Mouse (Mus musculus): ENCODE measurements around the gene Apba2. TPM values are rescaled to one million over a fixed set of nuclear protein-coding genes. Genes with fewer than 3 reads are reported as not detected.

Gene Apba2
- polyA plus RNA-seq, 1 experiment from 2014 or later, result 17.0 TPM

DNA sequence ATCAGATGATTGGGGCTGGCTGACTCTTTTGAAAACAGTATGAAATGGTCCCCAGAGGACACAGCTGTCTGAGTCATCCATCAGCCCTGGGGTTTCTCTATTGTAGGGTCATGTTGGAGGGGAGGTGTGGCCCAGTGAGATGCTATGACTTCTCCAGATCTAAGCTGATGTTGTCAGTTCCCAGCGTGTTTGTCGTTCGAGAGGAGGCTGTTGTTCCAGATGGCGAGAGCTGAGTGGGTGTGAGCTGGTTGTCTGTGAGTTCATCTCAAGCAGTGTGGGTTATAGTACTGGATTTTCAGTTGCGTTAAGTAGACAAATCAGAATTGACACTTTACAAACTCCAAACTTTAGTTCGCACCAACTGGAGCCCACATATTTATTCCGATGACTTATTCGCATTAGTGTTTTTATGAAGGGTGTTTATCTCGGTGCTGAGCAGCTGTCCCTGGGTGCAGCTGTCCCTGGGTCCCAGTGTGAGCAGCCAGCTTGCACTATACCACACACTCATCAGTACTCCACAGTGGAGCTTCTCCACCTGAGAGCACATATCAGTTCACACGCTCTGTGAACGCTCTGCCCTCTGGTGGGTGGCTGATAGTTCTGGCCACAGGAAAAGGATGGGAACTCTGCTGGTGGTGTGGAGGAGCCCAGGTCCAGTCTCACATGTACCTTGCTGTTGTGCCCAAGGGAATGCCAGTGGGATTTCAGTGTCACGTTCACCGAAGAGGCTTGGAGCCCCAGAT lies 208.2 kb downstream of the Apba2 start:
- ATAC-seq (ENCODE audit: insufficient number of reproducible peaks, insufficient read depth, low FRiP score, low TSS enrichment), result no peak
- Histone ChIP-seq H3K27me3 (no peaks in the 10 kb centered on the region), H3K4me3 (no peak overlapping the region), H3K9me3 (no peaks in the 10 kb centered on the region), H3K27ac (no peak overlapping the region), H3K36me3 (no peaks in the 10 kb centered on the region), H3K9ac (no peak overlapping the region), H3K4me2 (replicated peaks) (no peak overlapping the region), H3K4me1 (no peaks in the 10 kb centered on the region)
- WGBS, result 90% methylated on average over 13 of the region's 13 CpGs

- ATAC-seq (ENCODE audit: insufficient number of reproducible peaks, insufficient read depth, low FRiP score, low TSS enrichment), result no peak
- 56% methylated on average over 2 of the region's 2 CpGs for WGBS
- H3K4me1 ChIP-seq, result no peaks in the 10 kb centered on the region
Measured at GRCm38 (mm10) chr7:64716286-64716685, 214.8 kb downstream of the Apba2 start.

GRCm38 (mm10) chr7:64723313-64723712 lies 221.8 kb downstream of the Apba2 start:
- Histone ChIP-seq H3K4me1 (no peaks in the 10 kb centered on the region), H3K36me3 (no peaks in the 10 kb centered on the region), H3K27me3 (no peaks in the 10 kb centered on the region), H3K27ac (no peak overlapping the region), H3K4me3 (no peak overlapping the region), H3K4me2 (replicated peaks) (no peak overlapping the region), H3K9me3 (no peaks in the 10 kb centered on the region), H3K9ac (no peak overlapping the region)
- no peak for ATAC-seq (ENCODE audit: insufficient number of reproducible peaks, insufficient read depth, low FRiP score, low TSS enrichment)
- WGBS, result 81% methylated on average over 3 of the region's 3 CpGs

More at GRCm38 (mm10) chr7:64716286-64716685, 214.8 kb downstream of the Apba2 start:
- H3K4me2 ChIP-seq (replicated peaks), result no peak overlapping the region
- H3K9me3 ChIP-seq, result no peaks in the 10 kb centered on the region
- no peaks in the 10 kb centered on the region for H3K27me3 ChIP-seq
- no peak overlapping the region for H3K4me3 ChIP-seq
- no peak overlapping the region for H3K9ac ChIP-seq
- no peaks in the 10 kb centered on the region for H3K36me3 ChIP-seq
- no peak overlapping the region for H3K27ac ChIP-seq

DNA sequence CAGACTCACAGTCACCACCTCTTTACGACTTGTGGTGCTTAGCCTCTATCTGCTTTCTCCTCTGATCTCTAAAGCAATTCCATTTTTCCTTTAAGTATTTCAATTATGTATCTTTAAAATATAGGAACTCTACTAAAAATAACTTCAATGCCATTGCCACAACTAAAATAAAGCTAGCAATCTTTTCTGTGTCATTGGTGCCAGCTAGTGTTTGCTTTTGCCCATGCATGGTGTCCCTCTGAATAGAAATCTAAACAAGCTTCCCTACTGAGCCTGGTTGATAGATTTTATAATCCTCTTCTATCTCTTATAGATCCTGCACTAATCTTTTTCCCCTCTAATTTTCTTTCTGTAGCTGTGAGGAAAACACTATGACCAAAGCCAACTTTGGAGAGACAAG lies 222.9 kb downstream of the Apba2 start:
- H3K4me1 ChIP-seq, result no peaks in the 10 kb centered on the region
- H3K27ac ChIP-seq, result no peak overlapping the region
- ATAC-seq (ENCODE audit: insufficient number of reproducible peaks, insufficient read depth, low FRiP score, low TSS enrichment), result no peak
- H3K9ac ChIP-seq, result no peak overlapping the region
- H3K9me3 ChIP-seq, result no peaks in the 10 kb centered on the region
- no peak overlapping the region for H3K4me2 ChIP-seq (replicated peaks)
- no peaks in the 10 kb centered on the region for H3K36me3 ChIP-seq
- no peaks in the 10 kb centered on the region for H3K27me3 ChIP-seq
- WGBS, result 91% methylated on average over 1 of the region's 1 CpGs
- H3K4me3 ChIP-seq, result no peak overlapping the region

DNA sequence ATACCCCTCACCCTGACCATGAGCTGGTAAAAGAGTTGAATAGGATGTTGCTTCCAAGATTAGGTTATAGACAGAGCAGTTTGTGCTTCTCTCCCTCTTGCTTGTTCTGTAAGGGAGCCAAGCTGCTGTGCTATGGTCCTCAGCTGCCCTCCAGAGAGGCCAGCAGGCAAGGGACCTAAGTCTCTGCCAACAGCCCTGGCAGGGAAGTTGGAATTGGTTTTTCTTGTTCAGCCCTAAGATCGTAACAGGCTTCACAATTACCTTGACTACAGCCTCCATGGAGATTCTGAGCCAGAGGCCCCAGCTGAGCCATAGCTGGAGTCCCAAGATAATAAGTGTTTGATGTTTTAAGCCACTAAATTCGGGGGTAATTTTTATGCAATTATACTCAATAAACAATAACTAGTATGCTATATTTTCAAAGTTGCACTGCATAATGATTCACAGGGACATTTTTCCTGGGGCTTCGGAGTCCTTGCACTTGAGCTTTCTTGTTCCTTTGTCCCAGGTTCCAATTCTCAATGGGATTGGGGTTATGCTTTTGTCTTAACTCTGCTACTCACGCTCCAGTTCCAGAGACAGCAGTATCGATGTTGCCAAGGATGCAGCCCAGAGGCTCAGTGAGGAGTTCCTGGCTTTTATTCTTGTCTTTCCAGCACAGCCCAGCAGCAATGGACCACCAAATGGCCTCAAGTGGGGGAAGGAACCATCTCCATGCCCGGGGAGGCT lies 224.6 kb downstream of the Apba2 start:
- no peak for ATAC-seq (ENCODE audit: insufficient number of reproducible peaks, insufficient read depth, low FRiP score, low TSS enrichment)
- H3K9me3 ChIP-seq, result no peaks in the 10 kb centered on the region
- H3K9ac ChIP-seq, result no peak overlapping the region
- H3K4me3 ChIP-seq, result no peak overlapping the region
- H3K27ac ChIP-seq, result no peak overlapping the region
- WGBS, result 78% methylated on average over 6 of the region's 6 CpGs
- no peaks in the 10 kb centered on the region for H3K27me3 ChIP-seq
- no peaks in the 10 kb centered on the region for H3K4me1 ChIP-seq
- no peaks in the 10 kb centered on the region for H3K36me3 ChIP-seq
- H3K4me2 ChIP-seq (replicated peaks), result no peak overlapping the region

- Histone ChIP-seq H3K4me2 (replicated peaks) (no peak overlapping the region), H3K9me3 (no peaks in the 10 kb centered on the region), H3K36me3 (no peaks in the 10 kb centered on the region), H3K4me1 (no peaks in the 10 kb centered on the region), H3K27ac (no peak overlapping the region), H3K4me3 (no peak overlapping the region), H3K9ac (no peak overlapping the region), H3K27me3 (no peaks in the 10 kb centered on the region)
- WGBS, result 86% methylated on average over 5 of the region's 5 CpGs
- ATAC-seq (ENCODE audit: insufficient number of reproducible peaks, insufficient read depth, low FRiP score, low TSS enrichment), result no peak
Measured at GRCm38 (mm10) chr7:64728181-64728591, 226.7 kb downstream of the Apba2 start.

GRCm38 (mm10) chr7:64728816-64729215 lies 227.3 kb downstream of the Apba2 start:
- H3K27ac ChIP-seq, result no peak overlapping the region
- no peak overlapping the region for H3K4me3 ChIP-seq
- WGBS, result 74% methylated on average over 3 of the region's 3 CpGs
- H3K9ac ChIP-seq, result no peak overlapping the region
- no peak for ATAC-seq (ENCODE audit: insufficient number of reproducible peaks, insufficient read depth, low FRiP score, low TSS enrichment)
- no peaks in the 10 kb centered on the region for H3K36me3 ChIP-seq
- no peaks in the 10 kb centered on the region for H3K4me1 ChIP-seq
- no peaks in the 10 kb centered on the region for H3K27me3 ChIP-seq
- H3K9me3 ChIP-seq, result no peaks in the 10 kb centered on the region
- no peak overlapping the region for H3K4me2 ChIP-seq (replicated peaks)

GRCm38 (mm10) chr7:64729785-64730184 lies 228.3 kb downstream of the Apba2 start:
- Histone ChIP-seq H3K9ac (no peak overlapping the region), H3K4me3 (no peak overlapping the region), H3K27me3 (no peaks in the 10 kb centered on the region), H3K4me1 (no peaks in the 10 kb centered on the region), H3K27ac (no peak overlapping the region), H3K36me3 (no peaks in the 10 kb centered on the region), H3K4me2 (replicated peaks) (no peak overlapping the region), H3K9me3 (no peaks in the 10 kb centered on the region)
- no peak for ATAC-seq (ENCODE audit: insufficient number of reproducible peaks, insufficient read depth, low FRiP score, low TSS enrichment)
- 37% methylated on average over 7 of the region's 7 CpGs for WGBS

DNA sequence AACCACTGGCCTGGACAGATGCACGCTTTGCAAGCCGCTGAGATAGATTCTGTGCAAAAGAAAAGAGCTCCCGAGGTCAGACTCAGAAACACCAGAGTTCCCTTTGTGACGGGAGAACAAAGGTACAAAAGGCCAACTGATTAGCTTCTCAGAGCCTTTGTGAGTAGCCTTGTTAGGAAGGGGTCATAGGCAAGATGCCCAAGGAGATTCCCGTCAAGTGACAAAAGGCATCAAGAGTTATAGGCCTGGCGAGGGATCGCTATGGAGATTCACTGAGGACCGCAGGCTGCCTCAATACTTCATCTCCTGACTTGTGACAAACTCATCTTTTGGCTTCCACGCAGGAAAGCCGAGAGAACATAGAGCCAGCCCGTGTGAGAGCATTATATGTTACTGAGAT lies 237.6 kb downstream of the Apba2 start:
- ATAC-seq (ENCODE audit: insufficient number of reproducible peaks, insufficient read depth, low FRiP score, low TSS enrichment), result no peak
- 54% methylated on average over 11 of the region's 11 CpGs for WGBS

GRCm38 (mm10) chr7:64741333-64742307 lies 240.1 kb downstream of the Apba2 start:
- Histone ChIP-seq H3K36me3 (no peaks in the 10 kb centered on the region), H3K4me2 (replicated peaks) (no peak overlapping the region), H3K27ac (no peak overlapping the region), H3K4me3 (no peak overlapping the region), H3K4me1 (no peaks in the 10 kb centered on the region), H3K27me3 (no peaks in the 10 kb centered on the region), H3K9me3 (no peaks in the 10 kb centered on the region), H3K9ac (no peak overlapping the region)
- ATAC-seq (ENCODE audit: insufficient number of reproducible peaks, insufficient read depth, low FRiP score, low TSS enrichment), result no peak
- 37% methylated on average over 8 of the region's 8 CpGs for WGBS

More for the DNA sequence above, 237.6 kb downstream of the Apba2 start:
- no peak overlapping the region for H3K27ac ChIP-seq
- H3K36me3 ChIP-seq, result no peaks in the 10 kb centered on the region
- no peaks in the 10 kb centered on the region for H3K9me3 ChIP-seq
- H3K9ac ChIP-seq, result no peak overlapping the region
- no peaks in the 10 kb centered on the region for H3K4me1 ChIP-seq
- no peaks in the 10 kb centered on the region for H3K27me3 ChIP-seq
- H3K4me3 ChIP-seq, result no peak overlapping the region
- H3K4me2 ChIP-seq (replicated peaks), result no peak overlapping the region

DNA sequence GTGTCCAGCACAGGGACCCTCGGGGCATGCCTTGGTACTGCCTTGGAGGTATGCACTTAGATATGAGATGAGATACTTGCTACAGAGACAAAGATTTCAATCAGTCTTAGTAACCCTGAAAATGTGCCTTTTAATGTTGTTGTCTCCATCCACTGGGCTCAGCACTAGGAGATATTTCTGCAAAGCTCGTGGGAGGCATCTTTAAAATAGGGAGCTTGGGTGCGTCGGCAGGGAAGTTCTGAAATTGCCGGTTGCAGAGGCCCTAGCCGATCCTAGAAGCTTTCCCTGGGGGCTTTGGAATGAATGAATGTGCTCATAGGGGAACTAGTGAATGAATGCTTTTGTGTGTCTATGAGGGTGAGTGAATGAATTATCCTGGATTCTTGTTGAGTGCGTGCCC lies 242.1 kb downstream of the Apba2 start:
- Histone ChIP-seq H3K4me1 (no peaks in the 10 kb centered on the region), H3K27ac (no peak overlapping the region), H3K4me3 (no peak overlapping the region)

More for the DNA sequence above, 242.1 kb downstream of the Apba2 start:
- Histone ChIP-seq H3K4me2 (replicated peaks) (no peak overlapping the region), H3K36me3 (no peaks in the 10 kb centered on the region), H3K9ac (no peak overlapping the region), H3K9me3 (no peaks in the 10 kb centered on the region), H3K27me3 (no peaks in the 10 kb centered on the region)
- ATAC-seq (ENCODE audit: insufficient number of reproducible peaks, insufficient read depth, low FRiP score, low TSS enrichment), result no peak
- WGBS, result 90% methylated on average over 7 of the region's 7 CpGs
